Mouse (Mus musculus): ENCODE measurements around the gene AY358078.

DNA sequence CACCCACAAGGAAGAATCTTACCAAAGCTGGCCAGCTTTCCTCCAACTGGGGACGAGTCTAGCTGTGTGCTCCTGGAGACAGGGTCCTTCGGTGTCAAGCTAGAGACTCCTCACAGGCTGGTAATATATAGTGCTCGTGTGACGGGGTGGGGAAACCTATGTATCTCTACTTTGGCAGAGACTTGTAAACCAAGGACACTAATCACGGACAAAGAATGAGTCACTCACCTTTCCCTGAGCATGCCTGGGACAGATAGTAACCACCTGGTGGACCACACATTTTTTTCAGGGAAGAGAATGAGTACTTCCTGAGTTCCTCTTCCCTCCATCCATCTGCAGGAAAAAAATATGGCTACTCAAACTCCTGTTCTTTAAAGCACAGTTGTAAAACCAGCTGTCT is 26.4 kb upstream of the AY358078 start, which contains the start of gene Ang4:
- no peak for TF ChIP-seq POLR2A (IDR thresholded peaks at IDR 0.05; ENCODE audit: borderline replicate concordance, low read depth, low read length)
- no peak for TF ChIP-seq CTCF (IDR thresholded peaks at IDR 0.05; ENCODE audit: low read depth, low read length)
